Mouse (Mus musculus): ENCODE data around the gene Olfr769. TPM values are rescaled to one million over a fixed set of nuclear protein-coding genes. Genes with fewer than 3 reads are reported as not detected.
"Not testable (repeated sequence)": the region's sequence is repeated elsewhere in the genome, so short reads cannot be mapped to it uniquely, and the experiment has no call there.

Gene Olfr769
- polyA plus RNA-seq (2015; fragmentation: Nextera tagmentation; extraction: Ambion mirVana) = not detected in 2 replicates

- no peaks in the 10 kb centered on the region for H3K4me1 ChIP-seq (ENCODE audit: control insufficient read depth, insufficient read depth, low read depth, low read length)
- H3K27ac ChIP-seq (ENCODE audit: low read depth, low read length) = no peak within 1 kb of the TSS
- WGBS = 96% methylated on average over 2 of the region's 2 CpGs
- no peak within 1 kb of the TSS for H3K4me2 ChIP-seq (ENCODE audit: low read length)
- no peaks in the 10 kb centered on the region for H3K36me3 ChIP-seq (ENCODE audit: control insufficient read depth, insufficient read depth, low read length)
- H3K9ac ChIP-seq (ENCODE audit: low read depth, low read length) = no peak within 1 kb of the TSS
- no peaks in the 10 kb centered on the region for H3K27me3 ChIP-seq (replicated peaks; ENCODE audit: control insufficient read depth, insufficient read depth, low read length)
- no peak within 1 kb of the TSS for H3K4me3 ChIP-seq (ENCODE audit: low read length)
- ATAC-seq = no peak
- H3K9me3 ChIP-seq (ENCODE audit: control insufficient read depth, low read length) = no peaks in the 10 kb centered on the region
Observed at GRCm38 (mm10) chr10:129117761-129118160, at the start of gene Olfr769. Olfr769 (minus strand) TSS chr10:129117861.

DNA sequence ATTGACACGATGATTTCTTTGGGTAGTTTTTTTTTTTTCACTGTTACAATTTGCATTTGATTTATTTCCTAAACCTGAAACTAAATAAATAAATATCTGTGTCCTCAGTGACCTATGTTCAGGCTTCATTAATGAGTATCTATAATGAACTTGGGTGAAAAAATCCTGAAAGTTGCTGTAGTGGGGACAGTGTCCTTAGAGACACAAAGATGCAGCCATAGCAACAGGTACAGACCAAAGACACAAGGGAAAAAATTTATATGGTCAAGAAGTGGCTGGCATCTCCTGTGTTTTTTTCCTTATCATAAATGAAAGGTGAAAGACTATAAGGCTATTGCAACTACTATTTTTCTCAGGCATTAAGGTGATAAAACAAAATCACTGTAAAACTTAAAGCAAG, 47.0 kb upstream of the Olfr769 start, which contains the start of gene Olfr771:
Gene Olfr771, minus strand, starts transcription at position 101 of the 400 bp plus-strand sequence.
- Histone ChIP-seq H3K4me1 (ENCODE audit: control insufficient read depth, insufficient read depth, low read depth, low read length) (no peaks in the 10 kb centered on the region), H3K36me3 (ENCODE audit: control insufficient read depth, insufficient read depth, low read length) (no peaks in the 10 kb centered on the region), H3K9me3 (ENCODE audit: control insufficient read depth, low read length) (no peaks in the 10 kb centered on the region), H3K27me3 (replicated peaks; ENCODE audit: control insufficient read depth, insufficient read depth, low read length) (no peaks in the 10 kb centered on the region), H3K4me2 (ENCODE audit: low read length) (no peak within 1 kb of the TSS), H3K27ac (ENCODE audit: low read depth, low read length) (no peak within 1 kb of the TSS), H3K4me3 (ENCODE audit: low read length) (no peak within 1 kb of the TSS), H3K9ac (ENCODE audit: low read depth, low read length) (no peak within 1 kb of the TSS)
- no peak for ATAC-seq
- WGBS = 84% methylated on average over 1 of the region's 1 CpGs

DNA sequence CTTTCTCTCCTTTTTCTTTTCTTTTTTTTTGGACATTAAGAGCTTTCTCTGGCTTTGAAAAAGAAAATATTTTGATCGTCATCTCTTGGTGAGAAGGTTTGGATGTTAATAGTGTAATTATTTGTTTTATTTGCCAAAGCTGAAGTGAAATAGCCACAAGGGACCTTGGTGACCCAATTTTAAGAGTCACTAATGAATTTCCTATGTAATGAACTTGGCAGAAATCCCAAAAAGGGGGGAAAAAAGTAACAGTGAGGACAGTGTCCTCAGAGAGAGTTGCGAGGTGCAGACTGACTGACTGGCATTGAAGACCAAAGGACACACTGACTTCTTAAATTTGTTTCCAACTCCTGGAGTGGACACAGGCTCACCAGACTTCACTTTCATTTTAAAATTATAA, 21.2 kb upstream of the Olfr769 start, which contains the start of gene Olfr770:
Gene Olfr770, minus strand, starts transcription at position 101 of the 400 bp plus-strand sequence.
- no peak for ATAC-seq
- Histone ChIP-seq H3K4me2 (ENCODE audit: low read length) (no peak within 1 kb of the TSS), H3K27me3 (replicated peaks; ENCODE audit: control insufficient read depth, insufficient read depth, low read length) (no peaks in the 10 kb centered on the region), H3K4me1 (ENCODE audit: control insufficient read depth, insufficient read depth, low read depth, low read length) (no peaks in the 10 kb centered on the region), H3K9me3 (ENCODE audit: control insufficient read depth, low read length) (no peaks in the 10 kb centered on the region), H3K36me3 (ENCODE audit: control insufficient read depth, insufficient read depth, low read length) (no peaks in the 10 kb centered on the region), H3K9ac (ENCODE audit: low read depth, low read length) (no peak within 1 kb of the TSS), H3K4me3 (ENCODE audit: low read length) (no peak within 1 kb of the TSS), H3K27ac (ENCODE audit: low read depth, low read length) (no peak within 1 kb of the TSS)
- 69% methylated on average over 2 of the region's 2 CpGs for WGBS

DNA sequence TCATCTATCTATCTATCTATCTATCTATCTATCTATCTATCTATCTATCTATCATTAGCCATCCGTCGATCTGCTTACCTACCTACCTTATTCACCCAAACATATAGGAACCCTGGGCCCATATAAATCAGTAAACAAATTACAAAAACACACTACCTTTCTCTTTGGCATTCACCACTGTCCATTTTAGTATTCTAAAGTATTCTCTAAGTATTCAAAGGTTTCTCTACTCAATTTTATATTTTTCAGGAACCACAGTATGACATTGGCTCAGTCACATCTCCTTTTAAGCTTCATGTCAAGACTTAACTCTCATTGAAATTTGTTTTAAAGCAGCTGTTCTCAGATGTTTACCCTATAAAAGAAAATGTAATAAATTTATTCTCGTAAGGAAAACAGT, 2.5 kb downstream of the Olfr769 start:
- no peaks in the 10 kb centered on the region for H3K9me3 ChIP-seq (ENCODE audit: control insufficient read depth, low read length)
- H3K4me2 ChIP-seq (ENCODE audit: low read length) = no peak overlapping the region
- no peak overlapping the region for H3K9ac ChIP-seq (ENCODE audit: low read depth, low read length)
- H3K27ac ChIP-seq (ENCODE audit: low read depth, low read length) = no peak overlapping the region
- no peaks in the 10 kb centered on the region for H3K27me3 ChIP-seq (replicated peaks; ENCODE audit: control insufficient read depth, insufficient read depth, low read length)
- whole genome bisulfite sequencing = 93% methylated on average over 3 of the region's 3 CpGs
- ATAC-seq = no peak
- no peaks in the 10 kb centered on the region for H3K36me3 ChIP-seq (ENCODE audit: control insufficient read depth, insufficient read depth, low read length)
- no peak overlapping the region for H3K4me3 ChIP-seq (ENCODE audit: low read length)
- no peaks in the 10 kb centered on the region for H3K4me1 ChIP-seq (ENCODE audit: control insufficient read depth, insufficient read depth, low read depth, low read length)

DNA sequence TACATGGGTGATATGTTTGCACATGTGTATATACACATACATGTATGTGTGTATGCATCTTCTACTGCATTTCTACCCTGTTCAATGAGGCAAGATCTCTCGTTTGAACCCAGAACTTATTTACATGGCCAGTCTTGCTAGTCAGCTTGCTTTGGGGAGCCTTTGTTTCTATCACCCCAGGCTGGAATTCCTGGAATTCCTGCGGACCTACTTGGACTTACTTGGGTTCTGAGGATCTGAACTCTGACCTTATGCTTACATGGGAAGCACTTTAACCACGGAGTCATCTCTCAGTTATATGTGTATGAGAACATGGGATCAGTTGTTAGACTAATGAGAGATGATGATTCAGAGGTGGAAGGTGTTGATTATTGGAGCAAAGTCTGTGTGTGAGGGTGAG, 16.4 kb downstream of the Olfr769 start:
- H3K4me2 ChIP-seq (ENCODE audit: low read length) = no peak overlapping the region
- ATAC-seq = no peak
- no peak overlapping the region for H3K4me3 ChIP-seq (ENCODE audit: low read length)
- H3K9ac ChIP-seq (ENCODE audit: low read depth, low read length) = no peak overlapping the region
- 37% methylated on average over 3 of the region's 3 CpGs for WGBS
- no peaks in the 10 kb centered on the region for H3K36me3 ChIP-seq (ENCODE audit: control insufficient read depth, insufficient read depth, low read length)
- no peak overlapping the region for H3K27ac ChIP-seq (ENCODE audit: low read depth, low read length)
- H3K9me3 ChIP-seq (ENCODE audit: control insufficient read depth, low read length) = no peaks in the 10 kb centered on the region
- H3K4me1 ChIP-seq (ENCODE audit: control insufficient read depth, insufficient read depth, low read depth, low read length) = no peaks in the 10 kb centered on the region
- no peaks in the 10 kb centered on the region for H3K27me3 ChIP-seq (replicated peaks; ENCODE audit: control insufficient read depth, insufficient read depth, low read length)

GRCm38 (mm10) chr10:129099275-129099674, 18.4 kb downstream of the Olfr769 start, which contains the start of gene Olfr768:
Olfr768 (minus strand) TSS chr10:129099375.
- Histone ChIP-seq H3K4me2 (ENCODE audit: low read length) (no peak within 1 kb of the TSS), H3K9ac (ENCODE audit: low read depth, low read length) (no peak within 1 kb of the TSS), H3K4me1 (ENCODE audit: control insufficient read depth, insufficient read depth, low read depth, low read length) (no peaks in the 10 kb centered on the region), H3K4me3 (ENCODE audit: low read length) (no peak within 1 kb of the TSS), H3K27ac (ENCODE audit: low read depth, low read length) (no peak within 1 kb of the TSS), H3K36me3 (ENCODE audit: control insufficient read depth, insufficient read depth, low read length) (no peaks in the 10 kb centered on the region), H3K27me3 (replicated peaks; ENCODE audit: control insufficient read depth, insufficient read depth, low read length) (no peaks in the 10 kb centered on the region), H3K9me3 (ENCODE audit: control insufficient read depth, low read length) (no peaks in the 10 kb centered on the region)
- WGBS = 78% methylated on average over 1 of the region's 1 CpGs
- no peak for ATAC-seq

- H3K9me3 ChIP-seq (ENCODE audit: control insufficient read depth, low read length); H3K9ac ChIP-seq (ENCODE audit: low read depth, low read length); H3K36me3 ChIP-seq (ENCODE audit: control insufficient read depth, insufficient read depth, low read length); H3K4me2 ChIP-seq (ENCODE audit: low read length); H3K27ac ChIP-seq (ENCODE audit: low read depth, low read length); H3K27me3 ChIP-seq (replicated peaks; ENCODE audit: control insufficient read depth, insufficient read depth, low read length); H3K4me1 ChIP-seq (ENCODE audit: control insufficient read depth, insufficient read depth, low read depth, low read length); ATAC-seq; H3K4me3 ChIP-seq (ENCODE audit: low read length): not testable (repeated sequence)
Observed at GRCm38 (mm10) chr10:129082810-129083209, 34.9 kb downstream of the Olfr769 start, which contains the start of gene Olfr767. Olfr767 (minus strand) TSS chr10:129082910.

DNA sequence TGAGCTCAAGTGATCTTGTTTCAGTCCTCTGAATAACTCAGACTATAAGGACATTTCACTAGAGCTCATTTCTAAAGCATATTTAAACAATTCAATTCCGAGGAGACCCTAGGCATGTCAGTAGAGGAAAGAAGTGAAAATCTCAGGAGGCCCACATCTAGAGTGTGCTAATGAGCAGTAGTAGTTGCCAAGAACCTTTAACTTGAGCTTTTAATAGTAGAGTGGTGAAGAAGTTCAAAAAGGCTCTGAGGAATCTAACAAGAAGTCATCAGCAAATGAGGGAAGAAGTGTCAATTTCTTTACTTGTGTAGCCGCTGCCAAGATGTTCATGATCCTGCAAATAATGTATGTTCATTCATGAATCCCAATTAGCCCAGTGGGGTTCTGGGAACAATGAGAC, 48.8 kb downstream of the Olfr769 start, which contains the start of gene Olfr766-ps1:
Gene Olfr766-ps1, minus strand, starts transcription at position 101 of the 400 bp plus-strand sequence.
- Histone ChIP-seq H3K4me3 (ENCODE audit: low read length) (no peak within 1 kb of the TSS), H3K9ac (ENCODE audit: low read depth, low read length) (no peak within 1 kb of the TSS), H3K9me3 (ENCODE audit: control insufficient read depth, low read length) (no peaks in the 10 kb centered on the region), H3K36me3 (ENCODE audit: control insufficient read depth, insufficient read depth, low read length) (no peaks in the 10 kb centered on the region), H3K4me2 (ENCODE audit: low read length) (no peak within 1 kb of the TSS), H3K27me3 (replicated peaks; ENCODE audit: control insufficient read depth, insufficient read depth, low read length) (no peaks in the 10 kb centered on the region), H3K27ac (ENCODE audit: low read depth, low read length) (no peak within 1 kb of the TSS), H3K4me1 (ENCODE audit: control insufficient read depth, insufficient read depth, low read depth, low read length) (no peaks in the 10 kb centered on the region)
- no peak for ATAC-seq
- 78% methylated on average over 2 of the region's 2 CpGs for WGBS
